Mouse (Mus musculus) heart, embryonic 13.5 days (tissue): ENCODE data around the gene Smim6. TPM values are rescaled to one million over a fixed set of nuclear protein-coding genes. Genes with fewer than 3 reads are reported as not detected.

Experiments
- polyA plus RNA-seq: library from polyadenylated mRNA; unstranded; fragments of >200 nt; fragmentation: Nextera tagmentation; extraction: Ambion mirVana; gene quantifications from 2 replicates; pipeline ENCODE4 v1.2.1, GENCODE M21; 2015

Gene Smim6
- polyA plus RNA-seq, 1 experiment from 2014 or later, result 1.4 TPM

Other genes starting within 250 kb of the Smim6 start
- gene Grb2, start 203.4 kb upstream of the Smim6 start, polyA plus RNA-seq, result 86.6 and 90.0 TPM in 2 replicates
- gene Tmem94, start 146.6 kb upstream of the Smim6 start, polyA plus RNA-seq, result 34.3 and 39.4 TPM in 2 replicates
- 20.0 and 20.1 TPM in 2 replicates for gene Caskin2, start 98.4 kb upstream of the Smim6 start, polyA plus RNA-seq
- gene Tsen54, start 97.3 kb upstream of the Smim6 start, polyA plus RNA-seq, result 24.4 and 27.5 TPM in 2 replicates
- gene Llgl2, start 88.0 kb upstream of the Smim6 start, polyA plus RNA-seq, result 18.9 and 19.0 TPM in 2 replicates
- gene Myo15b, start 53.6 kb upstream of the Smim6 start, polyA plus RNA-seq, result 0.17 and 0.27 TPM in 2 replicates
- 20.0 and 24.2 TPM in 2 replicates for gene Smim5, start 12.1 kb upstream of the Smim6 start, polyA plus RNA-seq
- gene Sap30bp, start 21.3 kb downstream of the Smim6 start, polyA plus RNA-seq, result 23.3 and 24.8 TPM in 2 replicates
- gene Recql5, start 21.5 kb downstream of the Smim6 start, polyA plus RNA-seq, result 11.6 and 12.7 TPM in 2 replicates
- gene Itgb4, start 62.7 kb downstream of the Smim6 start, polyA plus RNA-seq, result 0.99 and 1.1 TPM in 2 replicates
- gene Galk1, start 100.7 kb downstream of the Smim6 start, polyA plus RNA-seq, result 150 and 178 TPM in 2 replicates
- gene H3f3b, start 115.9 kb downstream of the Smim6 start, polyA plus RNA-seq, result 647 and 691 TPM in 2 replicates
- gene Unk, start 118.3 kb downstream of the Smim6 start, polyA plus RNA-seq, result 22.8 and 23.9 TPM in 2 replicates
- 1.5 and 2.3 TPM in 2 replicates for gene Unc13d, start 165.9 kb downstream of the Smim6 start, polyA plus RNA-seq
- gene Wbp2, start 175.0 kb downstream of the Smim6 start, polyA plus RNA-seq, result 134 and 138 TPM in 2 replicates
- 46.1 and 51.1 TPM in 2 replicates for gene Trim47, start 215.2 kb downstream of the Smim6 start, polyA plus RNA-seq
- 4.2 and 4.3 TPM in 2 replicates for gene Trim65, start 219.1 kb downstream of the Smim6 start, polyA plus RNA-seq
- gene Mrpl38, start 226.9 kb downstream of the Smim6 start, polyA plus RNA-seq, result 82.4 and 92.2 TPM in 2 replicates